Mouse (Mus musculus): ENCODE results near the gene Gm21586. TPM values are rescaled to one million over a fixed set of nuclear protein-coding genes. Genes with fewer than 3 reads are reported as not detected.
"Not testable (repeated sequence)": the region's sequence is repeated elsewhere in the genome, so short reads cannot be mapped to it uniquely, and the experiment has no call there.

The Gm21586 gene
- not detected in 2 replicates for polyA plus RNA-seq (2015; fragmentation: Nextera tagmentation; extraction: Ambion mirVana)

GRCm38 (mm10) chr4:42439078-42439477 lies at the start of gene Gm21586:
Gene Gm21586, plus strand, starts transcription at chr4:42439378.
- not testable (repeated sequence) for ATAC-seq (replicated peaks); H3K4me1 ChIP-seq; H3K27me3 ChIP-seq; H3K27ac ChIP-seq (replicated peaks); H3K4me2 ChIP-seq (replicated peaks); H3K9me3 ChIP-seq; H3K4me3 ChIP-seq; H3K36me3 ChIP-seq; H3K9ac ChIP-seq (replicated peaks)
- WGBS, result no CpG with 5 or more reads among the region's 18 CpGs

- not testable (repeated sequence) for ATAC-seq (replicated peaks); H3K4me1 ChIP-seq; H3K27me3 ChIP-seq; H3K4me2 ChIP-seq (replicated peaks); H3K9ac ChIP-seq (replicated peaks); H3K36me3 ChIP-seq; H3K4me3 ChIP-seq; H3K27ac ChIP-seq (replicated peaks); H3K9me3 ChIP-seq
- WGBS, result no CpG with 5 or more reads among the region's 5 CpGs
These were observed 27.3 kb downstream of the Gm21586 start, which contains the start of gene Gm2163 for GRCm38 (mm10) chr4:42466452-42466851. Gene Gm2163, plus strand, starts transcription at chr4:42466752.

Other genes starting within 250 kb of the Gm21586 start
- gene Gm10600, start 198.7 kb upstream of the Gm21586 start, polyA plus RNA-seq (2015; fragmentation: Nextera tagmentation; extraction: Ambion mirVana), result not detected in 2 replicates
- not detected in 2 replicates for gene Ccl21b, start 183.6 kb upstream of the Gm21586 start, polyA plus RNA-seq (2015; fragmentation: Nextera tagmentation; extraction: Ambion mirVana)
- not detected in 2 replicates for gene Gm21953, start 145.1 kb upstream of the Gm21586 start, polyA plus RNA-seq (2015; fragmentation: Nextera tagmentation; extraction: Ambion mirVana)
- not detected in 2 replicates for gene Fam205a3, start 121.0 kb upstream of the Gm21586 start, polyA plus RNA-seq (2015; fragmentation: Nextera tagmentation; extraction: Ambion mirVana)
- gene Gm2163, start 27.4 kb downstream of the Gm21586 start, polyA plus RNA-seq (2015; fragmentation: Nextera tagmentation; extraction: Ambion mirVana), result 0.09 and 0.19 TPM in 2 replicates
- not detected in 2 replicates for gene Fam205a2, start 88.8 kb downstream of the Gm21586 start, polyA plus RNA-seq (2015; fragmentation: Nextera tagmentation; extraction: Ambion mirVana)
- not detected in 2 replicates for gene Gm10591, start 172.8 kb downstream of the Gm21586 start, polyA plus RNA-seq (2015; fragmentation: Nextera tagmentation; extraction: Ambion mirVana)
- not detected in 2 replicates for gene Gm2564, start 190.3 kb downstream of the Gm21586 start, polyA plus RNA-seq (2015; fragmentation: Nextera tagmentation; extraction: Ambion mirVana)
- not detected in 2 replicates for gene Ccl27b, start 215.9 kb downstream of the Gm21586 start, polyA plus RNA-seq (2015; fragmentation: Nextera tagmentation; extraction: Ambion mirVana)
- not detected in 2 replicates for gene Il11ra2, start 222.5 kb downstream of the Gm21586 start, polyA plus RNA-seq (2015; fragmentation: Nextera tagmentation; extraction: Ambion mirVana)